Mouse (Mus musculus) midbrain, embryonic 10.5 days (tissue): ENCODE results near the gene Gm3448. TPM values are rescaled to one million over a fixed set of nuclear protein-coding genes. Genes with fewer than 3 reads are reported as not detected.
A peak's percentile ranks its signal among the peaks of the same experiment; 100 is the strongest.
"Not testable (repeated sequence)": the region's sequence is repeated elsewhere in the genome, so short reads cannot be mapped to it uniquely, and the experiment has no call there.

Experiments
- DNase-seq: peaks from one replicate; pipeline ENCODE4 v3.0.0-alpha.2; 2017; ENCODE audit warnings: low spot score
- H3K27ac ChIP-seq: fragments of 300-500 bp; sonication (generic); replicated peaks from 2 replicates; pipeline ENCODE4 v1.5.1; 2016; ENCODE audit warnings: mild to moderate bottlenecking
- H3K27me3 ChIP-seq: fragments of 300-500 bp; sonication (generic); 2 replicates; pipeline ENCODE4 v1.6.1; 2016; ENCODE audit warnings: low read depth, mild to moderate bottlenecking; ENCODE audit not compliant: poor library complexity, severe bottlenecking
- H3K36me3 ChIP-seq: fragments of 300-500 bp; sonication (generic); 2 replicates; pipeline ENCODE4 v1.6.1; 2016; ENCODE audit warnings: mild to moderate bottlenecking, moderate library complexity
- H3K4me1 ChIP-seq: fragments of 300-500 bp; sonication (generic); 2 replicates; pipeline ENCODE4 v1.6.1; 2016
- H3K4me3 ChIP-seq: fragments of 300-500 bp; sonication (generic); 2 replicates; pipeline ENCODE4 v1.5.1; 2016; ENCODE audit warnings: mild to moderate bottlenecking, moderate library complexity
- H3K9me3 ChIP-seq: fragments of 300-500 bp; sonication (generic); replicated peaks from 2 replicates; pipeline ENCODE4 v1.6.1; 2016; ENCODE audit warnings: mild to moderate bottlenecking
- WGBS: fragments of 180-500 bp; shearing (Covaris S2); methylation state at CpG from one replicate; pipeline ENCODE4 v1.1.7; 2016; 5-methylcytosine and 5-hydroxymethylcytosine counted together
- polyA plus RNA-seq: library from polyadenylated mRNA; unstranded; fragments of >200 nt; fragmentation: Nextera tagmentation; extraction: Ambion mirVana; gene quantifications from 2 replicates; pipeline ENCODE4 v1.2.1, GENCODE M21; 2016

Gene Gm3448
- polyA plus RNA-seq = 5.9 and 6.2 TPM in 2 replicates

- H3K4me1 ChIP-seq, H3K27ac ChIP-seq, H3K27me3 ChIP-seq, H3K9me3 ChIP-seq, H3K36me3 ChIP-seq, DNase-seq: not testable (repeated sequence)
- WGBS = 0% methylated on average over 19 of the region's 56 CpGs
- H3K4me3 ChIP-seq = peak within 1 kb of the TSS; percentile 39
These were observed at the start of gene Gm3448, which contains the start of the genes Ermard and Tcte3 for GRCm38 (mm10) chr17:15041175-15041729. TSS of gene Gm3448 (minus strand) at chr17:15041537. TSS of gene Ermard (plus strand) at chr17:15041208. TSS of gene Tcte3 (minus strand) at chr17:15041488.

GRCm38 (mm10) chr17:15088591-15089001 lies 47.3 kb upstream of the Gm3448 start:
- Histone ChIP-seq H3K4me1 (peaks cover 25% of the 10 kb centered on the region), H3K36me3 (no peaks in the 10 kb centered on the region), H3K9me3 (no peaks in the 10 kb centered on the region), H3K27me3 (peaks cover 12% of the 10 kb centered on the region), H3K27ac (peak overlapping the region; percentile 39), H3K4me3 (peak overlapping the region; percentile 9; the same call in 1 of the 2 replicates)
- 49% methylated on average over 8 of the region's 8 CpGs for WGBS
- peak; percentile 31 for DNase-seq

GRCm38 (mm10) chr17:15088166-15088565 lies 46.8 kb upstream of the Gm3448 start:
- Histone ChIP-seq H3K4me3 (no peak overlapping the region), H3K27ac (peak overlapping the region; percentile 39), H3K4me1 (peaks cover 22% of the 10 kb centered on the region), H3K36me3 (no peaks in the 10 kb centered on the region), H3K27me3 (peaks cover 16% of the 10 kb centered on the region), H3K9me3 (no peaks in the 10 kb centered on the region)
- 51% methylated on average over 2 of the region's 2 CpGs for WGBS
- no peak for DNase-seq

GRCm38 (mm10) chr17:15085006-15085405 lies 43.7 kb upstream of the Gm3448 start:
- 60% methylated on average over 2 of the region's 2 CpGs for WGBS
- no peak for DNase-seq
- 0 out of 2 replicates have a peak overlapping the region, but pooled peaks have one; percentile 23 for H3K27ac ChIP-seq
- H3K4me1 ChIP-seq = peaks cover 34% of the 10 kb centered on the region
- H3K9me3 ChIP-seq = no peaks in the 10 kb centered on the region
- no peak overlapping the region for H3K4me3 ChIP-seq
- no peaks in the 10 kb centered on the region for H3K36me3 ChIP-seq
- peaks cover 33% of the 10 kb centered on the region for H3K27me3 ChIP-seq

- Histone ChIP-seq H3K4me3 (no peak overlapping the region), H3K4me1 (peaks cover 33% of the 10 kb centered on the region), H3K9me3 (no peaks in the 10 kb centered on the region), H3K27ac (0 out of 2 replicates have a peak overlapping the region, but pooled peaks have one; percentile 23), H3K27me3 (peaks cover 36% of the 10 kb centered on the region), H3K36me3 (no peaks in the 10 kb centered on the region)
- 76% methylated on average over 13 of the region's 13 CpGs for WGBS
- no peak for DNase-seq
These were observed 43.0 kb upstream of the Gm3448 start for GRCm38 (mm10) chr17:15084226-15084848.

- Histone ChIP-seq H3K4me3 (no peak overlapping the region), H3K9me3 (no peaks in the 10 kb centered on the region), H3K36me3 (no peaks in the 10 kb centered on the region), H3K27ac (no peak overlapping the region), H3K4me1 (peaks cover 36% of the 10 kb centered on the region), H3K27me3 (peaks cover 52% of the 10 kb centered on the region)
- no peak for DNase-seq
- 73% methylated on average over 2 of the region's 2 CpGs for WGBS
These were observed 36.2 kb upstream of the Gm3448 start for GRCm38 (mm10) chr17:15077536-15077935.

- no peak for DNase-seq
- 83% methylated on average over 8 of the region's 8 CpGs for WGBS
- no peak overlapping the region for H3K27ac ChIP-seq
- H3K27me3 ChIP-seq = peaks cover 42% of the 10 kb centered on the region
- H3K9me3 ChIP-seq = no peaks in the 10 kb centered on the region
- H3K36me3 ChIP-seq = no peaks in the 10 kb centered on the region
- H3K4me1 ChIP-seq = peaks cover 23% of the 10 kb centered on the region
- H3K4me3 ChIP-seq = no peak overlapping the region
These were observed 33.7 kb upstream of the Gm3448 start for GRCm38 (mm10) chr17:15075033-15075432.

GRCm38 (mm10) chr17:15072211-15072610 lies 30.9 kb upstream of the Gm3448 start:
- no peaks in the 10 kb centered on the region for H3K36me3 ChIP-seq
- H3K27me3 ChIP-seq = peaks cover 19% of the 10 kb centered on the region
- H3K4me1 ChIP-seq = peaks cover 26% of the 10 kb centered on the region
- 91% methylated on average over 2 of the region's 2 CpGs for WGBS
- DNase-seq = no peak
- no peak overlapping the region for H3K27ac ChIP-seq
- H3K9me3 ChIP-seq = no peaks in the 10 kb centered on the region
- no peak overlapping the region for H3K4me3 ChIP-seq

- Histone ChIP-seq H3K4me1 (peaks cover 31% of the 10 kb centered on the region), H3K9me3 (no peaks in the 10 kb centered on the region), H3K4me3 (no peak overlapping the region), H3K36me3 (no peaks in the 10 kb centered on the region), H3K27me3 (no peaks in the 10 kb centered on the region), H3K27ac (no peak overlapping the region)
- DNase-seq = no peak
- WGBS = 76% methylated on average over 2 of the region's 2 CpGs
These were observed 27.8 kb upstream of the Gm3448 start for GRCm38 (mm10) chr17:15069124-15069523.

- peaks cover 8% of the 10 kb centered on the region; the same call in 1 of the 2 replicates for H3K36me3 ChIP-seq
- H3K4me3 ChIP-seq = no peak overlapping the region
- 0 out of 2 replicates have a peak overlapping the region, but pooled peaks have one; percentile 6 for H3K27ac ChIP-seq
- DNase-seq = no peak
- H3K27me3 ChIP-seq = no peaks in the 10 kb centered on the region
- 81% methylated on average over 8 of the region's 8 CpGs for WGBS
- no peaks in the 10 kb centered on the region for H3K9me3 ChIP-seq
- peaks cover 24% of the 10 kb centered on the region for H3K4me1 ChIP-seq
These were observed 26.9 kb upstream of the Gm3448 start for GRCm38 (mm10) chr17:15068040-15068792.

- no peak for DNase-seq
- Histone ChIP-seq H3K4me1 (peaks cover 24% of the 10 kb centered on the region), H3K27ac (peak overlapping the region; percentile 33; the same call in 1 of the 2 replicates), H3K4me3 (no peak overlapping the region), H3K36me3 (peaks cover 21% of the 10 kb centered on the region), H3K9me3 (no peaks in the 10 kb centered on the region), H3K27me3 (no peaks in the 10 kb centered on the region)
- 75% methylated on average over 1 of the region's 1 CpGs for WGBS
These were observed 25.6 kb upstream of the Gm3448 start for GRCm38 (mm10) chr17:15066911-15067310.

GRCm38 (mm10) chr17:15066066-15066465 lies 24.7 kb upstream of the Gm3448 start:
- H3K4me3 ChIP-seq = peak overlapping the region; percentile 30
- DNase-seq = peak; percentile 53
- WGBS = 49% methylated on average over 6 of the region's 6 CpGs

More at GRCm38 (mm10) chr17:15066066-15066465, 24.7 kb upstream of the Gm3448 start:
- H3K4me1 ChIP-seq = peaks cover 24% of the 10 kb centered on the region
- no peaks in the 10 kb centered on the region for H3K9me3 ChIP-seq
- peaks cover 29% of the 10 kb centered on the region for H3K36me3 ChIP-seq
- no peaks in the 10 kb centered on the region for H3K27me3 ChIP-seq
- H3K27ac ChIP-seq = peak overlapping the region; percentile 68
